Mouse (Mus musculus) limb, embryonic 14.5 days (tissue): ENCODE data around the gene Rab40b. TPM values are rescaled to one million over a fixed set of nuclear protein-coding genes. Genes with fewer than 3 reads are reported as not detected.

Source experiments
- ATAC-seq: fragments of 200-750 bp; cut with Nextera tagmentation; 2 replicates; pipeline ENCODE4 v1.8.0; 2017; ENCODE audit warnings: low read depth, moderate number of reproducible peaks, moderate TSS enrichment; ENCODE audit not compliant: low FRiP score
- DNase-seq: peaks from one replicate; pipeline ENCODE4 v3.0.0-alpha.2; 2015; ENCODE audit warnings: low spot score
- H3K27ac ChIP-seq: fragments of 300-500 bp; sonication (generic); replicated peaks from 2 replicates; pipeline ENCODE4 v1.5.1; 2014; ENCODE audit warnings: low read depth, mild to moderate bottlenecking, low read length, moderate library complexity, mixed read lengths
- H3K27me3 ChIP-seq: fragments of 300-500 bp; sonication (generic); 2 replicates; pipeline ENCODE4 v1.6.1; 2014; ENCODE audit warnings: low read length, mixed read lengths; ENCODE audit not compliant: control insufficient read depth, insufficient read depth
- H3K36me3 ChIP-seq: fragments of 300-500 bp; sonication (generic); 2 replicates; pipeline ENCODE4 v1.6.1; 2014; ENCODE audit warnings: mild to moderate bottlenecking, low read length, moderate library complexity, mixed read lengths; ENCODE audit not compliant: control insufficient read depth, insufficient read depth
- H3K4me1 ChIP-seq: fragments of 300-500 bp; sonication (generic); 2 replicates; pipeline ENCODE4 v1.6.1; 2014; ENCODE audit warnings: antibody characterized with exemption, low read length, mixed read lengths; ENCODE audit not compliant: control insufficient read depth, insufficient read depth
- H3K4me2 ChIP-seq: fragments of 300-500 bp; sonication (generic); replicated peaks from 2 replicates; pipeline ENCODE4 v1.6.1; 2014; ENCODE audit warnings: low read depth, mild to moderate bottlenecking, low read length, moderate library complexity; ENCODE audit not compliant: severe bottlenecking
- H3K4me3 ChIP-seq: fragments of 300-500 bp; sonication (generic); replicated peaks from 2 replicates; pipeline ENCODE4 v1.5.1; 2014; ENCODE audit warnings: low read length
- H3K9ac ChIP-seq: fragments of 300-500 bp; sonication (generic); 2 replicates; pipeline ENCODE4 v1.6.1; 2014; ENCODE audit warnings: mild to moderate bottlenecking, low read depth, low read length, moderate library complexity; ENCODE audit not compliant: severe bottlenecking
- H3K9me3 ChIP-seq: fragments of 300-500 bp; sonication (generic); 2 replicates; pipeline ENCODE4 v1.6.1; 2016; ENCODE audit warnings: low read length; ENCODE audit not compliant: control insufficient read depth
- POLR2A ChIP-seq: fragments of 200-500 bp; IDR thresholded peaks from 2 replicates; pipeline ENCODE4 v1.8.0; 2012; ENCODE audit warnings: inconsistent platforms, mild to moderate bottlenecking, moderate library complexity, borderline replicate concordance; ENCODE audit not compliant: insufficient read depth, insufficient read length; ENCODE audit errors: extremely low read depth
- WGBS: fragments of 180-500 bp; shearing (Covaris S2); extraction: QIAGEN DNeasy Blood & Tissue Kit; methylation state at CpG from one replicate; pipeline ENCODE4 v1.1.7; 2014; 5-methylcytosine and 5-hydroxymethylcytosine counted together
- polyA plus RNA-seq, 2 experiments: library from polyadenylated mRNA; depleted of rRNA in 1 of 2; stranded (reverse) in 1 of 2; unstranded in 1 of 2; fragments of >200 nt; fragmentation: Nextera tagmentation in 1 of 2; extraction: Ambion mirVana in 1 of 2; gene quantifications; 2 replicates each; pipeline versions ENCODE4 v1.2.1 to v1.2.3; 2012 to 2014

Rab40b gene
- 10.8 and 13.0 TPM in 2 replicates for polyA plus RNA-seq (2012; rRNA removed)
- polyA plus RNA-seq (2014; fragmentation: Nextera tagmentation; extraction: Ambion mirVana) = 16.8 and 19.0 TPM in 2 replicates

- Histone ChIP-seq H3K9ac (peak within 1 kb of the TSS; percentile 58), H3K4me3 (peak within 1 kb of the TSS; percentile 64), H3K27ac (no peak within 1 kb of the TSS), H3K27me3 (no peaks in the 10 kb centered on the region), H3K36me3 (no peaks in the 10 kb centered on the region), H3K4me1 (peaks cover 11% of the 10 kb centered on the region), H3K9me3 (no peaks in the 10 kb centered on the region), H3K4me2 (peak within 1 kb of the TSS; percentile 90)
- TF ChIP-seq POLR2A = no peak
- WGBS = 1% methylated on average over 60 of the region's 61 CpGs
- ATAC-seq (peak; percentile 99), DNase-seq (peak; percentile 99)
Observed at GRCm38 (mm10) chr11:121387750-121388553, at the start of gene Rab40b. TSS of gene Rab40b (minus strand) at chr11:121388251.

- H3K9me3 ChIP-seq = no peaks in the 10 kb centered on the region
- no peak for TF ChIP-seq POLR2A
- no peaks in the 10 kb centered on the region for H3K27me3 ChIP-seq
- DNase-seq = no peak
- H3K4me2 ChIP-seq = no peak overlapping the region
- no peak for ATAC-seq
- 0 out of 2 replicates have a peak, but pooled peaks cover 3% of the 10 kb centered on the region for H3K4me1 ChIP-seq
- H3K27ac ChIP-seq = no peak overlapping the region
- H3K4me3 ChIP-seq = no peak overlapping the region
- WGBS = 70% methylated on average over 5 of the region's 5 CpGs
- no peak overlapping the region for H3K9ac ChIP-seq
- H3K36me3 ChIP-seq = peaks cover 1% of the 10 kb centered on the region; the same call in 1 of the 2 replicates
Observed at GRCm38 (mm10) chr11:121437236-121437635, 49.2 kb upstream of the Rab40b start.

GRCm38 (mm10) chr11:121434156-121435155, 46.4 kb upstream of the Rab40b start, which contains the start of gene Fn3k:
TSS of gene Fn3k (plus strand) at chr11:121434913.
- peak; percentile 69 for DNase-seq
- WGBS = 8% methylated on average over 30 of the region's 30 CpGs
- H3K9me3 ChIP-seq = no peaks in the 10 kb centered on the region
- peak within 1 kb of the TSS; percentile 40 for H3K9ac ChIP-seq
- no peak within 1 kb of the TSS for H3K27ac ChIP-seq
- 0 out of 2 replicates have a peak, but pooled peaks cover 3% of the 10 kb centered on the region for H3K4me1 ChIP-seq
- H3K27me3 ChIP-seq = no peaks in the 10 kb centered on the region
- H3K36me3 ChIP-seq = peaks cover 12% of the 10 kb centered on the region
- peak; percentile 87 for ATAC-seq
- no peak for TF ChIP-seq POLR2A
- peak within 1 kb of the TSS; percentile 38 for H3K4me3 ChIP-seq
- peak within 1 kb of the TSS; percentile 80 for H3K4me2 ChIP-seq

GRCm38 (mm10) chr11:121433397-121433796, 45.3 kb upstream of the Rab40b start:
- H3K9ac ChIP-seq = no peak overlapping the region
- TF ChIP-seq POLR2A = no peak

More at GRCm38 (mm10) chr11:121433397-121433796, 45.3 kb upstream of the Rab40b start:
- Histone ChIP-seq H3K36me3 (peaks cover 23% of the 10 kb centered on the region), H3K4me1 (0 out of 2 replicates have a peak, but pooled peaks cover 3% of the 10 kb centered on the region), H3K27ac (no peak overlapping the region), H3K27me3 (no peaks in the 10 kb centered on the region), H3K9me3 (no peaks in the 10 kb centered on the region), H3K4me3 (no peak overlapping the region), H3K4me2 (no peak overlapping the region)
- ATAC-seq = no peak
- no peak for DNase-seq
- WGBS = 84% methylated on average over 4 of the region's 4 CpGs
